Mouse (Mus musculus): Measurements from ENCODE around the gene Notch2. TPM values are rescaled to one million over a fixed set of nuclear protein-coding genes. Genes with fewer than 3 reads are reported as not detected.

Notch2 gene
- polyA plus RNA-seq, 1 experiment, result 24.9 TPM

GRCm38 (mm10) chr3:98003558-98003957, 9.8 kb upstream of the Notch2 start:
- DNase-seq, result no peak
- no peaks in the 10 kb centered on the region for H3K36me3 ChIP-seq (ENCODE audit: control insufficient read depth, insufficient read depth, low read length)
- no peaks in the 10 kb centered on the region for H3K4me1 ChIP-seq (replicated peaks; ENCODE audit: control insufficient read depth, insufficient read depth, low read length)
- WGBS, result 93% methylated on average over 4 of the region's 4 CpGs
- H3K27ac ChIP-seq (ENCODE audit: control insufficient read depth, insufficient read depth, low read length), result no peak overlapping the region
- no peak overlapping the region for H3K4me3 ChIP-seq (ENCODE audit: control insufficient read depth, insufficient read depth, low read length)
- no peaks in the 10 kb centered on the region for H3K27me3 ChIP-seq (ENCODE audit: control insufficient read depth, insufficient read depth, low read length)
- TF ChIP-seq POLR2A (IDR thresholded peaks at IDR 0.05; ENCODE audit: control insufficient read depth, extremely low read depth, insufficient read depth, low read length, poor library complexity) (no peak), CTCF (IDR thresholded peaks at IDR 0.05; ENCODE audit: borderline replicate concordance, control insufficient read depth, extremely low read depth, insufficient read depth, low read length, poor library complexity) (no peak)

- no peak overlapping the region for H3K4me3 ChIP-seq (ENCODE audit: control insufficient read depth, insufficient read depth, low read length)
- DNase-seq, result no peak
- 92% methylated on average over 3 of the region's 3 CpGs for WGBS
Measured at GRCm38 (mm10) chr3:98004231-98004630, 9.1 kb upstream of the Notch2 start.

GRCm38 (mm10) chr3:98005306-98005705, 8.0 kb upstream of the Notch2 start:
- H3K4me1 ChIP-seq (replicated peaks; ENCODE audit: control insufficient read depth, insufficient read depth, low read length), result no peaks in the 10 kb centered on the region
- H3K27ac ChIP-seq (ENCODE audit: control insufficient read depth, insufficient read depth, low read length), result no peak overlapping the region
- TF ChIP-seq CTCF (IDR thresholded peaks at IDR 0.05; ENCODE audit: borderline replicate concordance, control insufficient read depth, extremely low read depth, insufficient read depth, low read length, poor library complexity) (no peak), POLR2A (IDR thresholded peaks at IDR 0.05; ENCODE audit: control insufficient read depth, extremely low read depth, insufficient read depth, low read length, poor library complexity) (no peak)
- 13% methylated on average over 5 of the region's 5 CpGs for WGBS
- H3K4me3 ChIP-seq (ENCODE audit: control insufficient read depth, insufficient read depth, low read length), result no peak overlapping the region
- DNase-seq, result no peak
- H3K36me3 ChIP-seq (ENCODE audit: control insufficient read depth, insufficient read depth, low read length), result no peaks in the 10 kb centered on the region
- no peaks in the 10 kb centered on the region for H3K27me3 ChIP-seq (ENCODE audit: control insufficient read depth, insufficient read depth, low read length)

More at GRCm38 (mm10) chr3:98004231-98004630, 9.1 kb upstream of the Notch2 start:
- Histone ChIP-seq H3K27ac (ENCODE audit: control insufficient read depth, insufficient read depth, low read length) (no peak overlapping the region), H3K27me3 (ENCODE audit: control insufficient read depth, insufficient read depth, low read length) (no peaks in the 10 kb centered on the region), H3K4me1 (replicated peaks; ENCODE audit: control insufficient read depth, insufficient read depth, low read length) (no peaks in the 10 kb centered on the region), H3K36me3 (ENCODE audit: control insufficient read depth, insufficient read depth, low read length) (no peaks in the 10 kb centered on the region)
- TF ChIP-seq CTCF (IDR thresholded peaks at IDR 0.05; ENCODE audit: borderline replicate concordance, control insufficient read depth, extremely low read depth, insufficient read depth, low read length, poor library complexity) (no peak), POLR2A (IDR thresholded peaks at IDR 0.05; ENCODE audit: control insufficient read depth, extremely low read depth, insufficient read depth, low read length, poor library complexity) (no peak)

GRCm38 (mm10) chr3:98006046-98006691, 7.2 kb upstream of the Notch2 start:
- Histone ChIP-seq H3K4me3 (ENCODE audit: control insufficient read depth, insufficient read depth, low read length) (no peak overlapping the region), H3K27me3 (ENCODE audit: control insufficient read depth, insufficient read depth, low read length) (no peaks in the 10 kb centered on the region), H3K4me1 (replicated peaks; ENCODE audit: control insufficient read depth, insufficient read depth, low read length) (no peaks in the 10 kb centered on the region), H3K27ac (ENCODE audit: control insufficient read depth, insufficient read depth, low read length) (no peak overlapping the region), H3K36me3 (ENCODE audit: control insufficient read depth, insufficient read depth, low read length) (no peaks in the 10 kb centered on the region)
- whole genome bisulfite sequencing, result 90% methylated on average over 8 of the region's 8 CpGs
- no peak for DNase-seq
- no peak for TF ChIP-seq CTCF (IDR thresholded peaks at IDR 0.05; ENCODE audit: borderline replicate concordance, control insufficient read depth, extremely low read depth, insufficient read depth, low read length, poor library complexity)
- no peak for TF ChIP-seq POLR2A (IDR thresholded peaks at IDR 0.05; ENCODE audit: control insufficient read depth, extremely low read depth, insufficient read depth, low read length, poor library complexity)

GRCm38 (mm10) chr3:98006973-98007372, 6.4 kb upstream of the Notch2 start:
- Histone ChIP-seq H3K4me3 (ENCODE audit: control insufficient read depth, insufficient read depth, low read length) (no peak overlapping the region), H3K27me3 (ENCODE audit: control insufficient read depth, insufficient read depth, low read length) (no peaks in the 10 kb centered on the region), H3K36me3 (ENCODE audit: control insufficient read depth, insufficient read depth, low read length) (no peaks in the 10 kb centered on the region), H3K27ac (ENCODE audit: control insufficient read depth, insufficient read depth, low read length) (no peak overlapping the region), H3K4me1 (replicated peaks; ENCODE audit: control insufficient read depth, insufficient read depth, low read length) (no peaks in the 10 kb centered on the region)
- no peak for DNase-seq
- TF ChIP-seq CTCF (IDR thresholded peaks at IDR 0.05; ENCODE audit: borderline replicate concordance, control insufficient read depth, extremely low read depth, insufficient read depth, low read length, poor library complexity) (no peak), POLR2A (IDR thresholded peaks at IDR 0.05; ENCODE audit: control insufficient read depth, extremely low read depth, insufficient read depth, low read length, poor library complexity) (no peak)
- 83% methylated on average over 5 of the region's 5 CpGs for WGBS

GRCm38 (mm10) chr3:98008143-98008542, 5.2 kb upstream of the Notch2 start:
- Histone ChIP-seq H3K36me3 (ENCODE audit: control insufficient read depth, insufficient read depth, low read length) (no peaks in the 10 kb centered on the region), H3K4me1 (replicated peaks; ENCODE audit: control insufficient read depth, insufficient read depth, low read length) (0 out of 2 replicates have a peak, but pooled peaks cover 3% of the 10 kb centered on the region), H3K27me3 (ENCODE audit: control insufficient read depth, insufficient read depth, low read length) (no peaks in the 10 kb centered on the region), H3K4me3 (ENCODE audit: control insufficient read depth, insufficient read depth, low read length) (no peak overlapping the region), H3K27ac (ENCODE audit: control insufficient read depth, insufficient read depth, low read length) (no peak overlapping the region)
- no peak for DNase-seq
- 98% methylated on average over 6 of the region's 6 CpGs for WGBS
- TF ChIP-seq CTCF (IDR thresholded peaks at IDR 0.05; ENCODE audit: borderline replicate concordance, control insufficient read depth, extremely low read depth, insufficient read depth, low read length, poor library complexity) (no peak), POLR2A (IDR thresholded peaks at IDR 0.05; ENCODE audit: control insufficient read depth, extremely low read depth, insufficient read depth, low read length, poor library complexity) (no peak)

Data from thymus, adult 2 months (tissue).